1 mouse cellular context compared by ENCODE assay signal in genomic region chr9:43236576-43236975, GRCm38 (mm10).
TF ChIP-seq lines count a peak whose summit lies in the region.

No protein-coding gene starts in this region.

TF ChIP-seq in MEL, 35 proteins besides CTCF, POLR2A, EP300 and RAD21 (continued from another document):
- TF ChIP-seq SIN3A (IDR thresholded peaks at IDR 0.05; ENCODE audit: low read length) (no peak), TAL1 (IDR thresholded peaks at IDR 0.05; ENCODE audit: low read length) (no peak)
